Mouse (Mus musculus): Measurements from ENCODE around the gene Ube2a. TPM values are rescaled to one million over a fixed set of nuclear protein-coding genes. Genes with fewer than 3 reads are reported as not detected.

The Ube2a gene
- polyA plus RNA-seq (2012; fragmentation: generic; extraction: Trizol), result 10 to 100 TPM; 37.7 to 43.9 TPM

GRCm38 (mm10) chrX:36873765-36874164, at the start of gene Ube2a, which contains the start of gene C330007P06Rik:
TSS of gene Ube2a (plus strand) at chrX:36873900.
TSS of gene C330007P06Rik (minus strand) at chrX:36874111.

GRCm38 (mm10) chrX:36902321-36903114, 28.8 kb downstream of the Ube2a start, which contains the start of gene Nkrf:
TSS of gene Nkrf (minus strand) at chrX:36902899.

Other genes with a start within 250 kb of the Ube2a start
- 1 to 10 TPM in 1 of 2 experiments, under 1 TPM in 1; 0.25 to 1.0 TPM for gene Akap17b, start 228.5 kb upstream of the Ube2a start, polyA plus RNA-seq (2012; fragmentation: generic; extraction: Trizol)
- not detected for gene Slc25a43, start 130.2 kb upstream of the Ube2a start, polyA plus RNA-seq (2012; fragmentation: generic; extraction: Trizol)
- gene Slc25a5, start 78.2 kb upstream of the Ube2a start, polyA plus RNA-seq (2012; fragmentation: generic; extraction: Trizol), result 100 to 1,000 TPM; 258 to 481 TPM
- 1 to 10 TPM in 1 of 2 experiments, under 1 TPM in 1; 0.95 to 5.9 TPM for gene C330007P06Rik, start 211 bp downstream of the Ube2a start, polyA plus RNA-seq (2012; fragmentation: generic; extraction: Trizol)
- 1 to 10 TPM in 1 of 2 experiments, under 1 TPM in 1; 0.44 to 1.3 TPM for gene Nkrf, start 29.0 kb downstream of the Ube2a start, polyA plus RNA-seq (2012; fragmentation: generic; extraction: Trizol)
- gene Sept6, start 117.9 kb downstream of the Ube2a start, polyA plus RNA-seq (2012; fragmentation: generic; extraction: Trizol), result 10 to 100 TPM in 1 of 2 experiments, 1 to 10 TPM in 1; 3.2 to 23.6 TPM
- gene Sowahd, start 174.9 kb downstream of the Ube2a start, polyA plus RNA-seq (2012; fragmentation: generic; extraction: Trizol), result not detected
- 1,000 to 10,000 TPM; 3,168 to 4,181 TPM for gene Rpl39, start 211.5 kb downstream of the Ube2a start, polyA plus RNA-seq (2012; fragmentation: generic; extraction: Trizol)
- gene Upf3b, start 236.4 kb downstream of the Ube2a start, polyA plus RNA-seq (2012; fragmentation: generic; extraction: Trizol), result 1 to 10 TPM; 1.4 to 5.8 TPM